Mouse (Mus musculus): ENCODE measurements around the gene Slc29a1. TPM values are rescaled to one million over a fixed set of nuclear protein-coding genes. Genes with fewer than 3 reads are reported as not detected.

The Slc29a1 gene
- polyA plus RNA-seq, 1 experiment: 102 TPM

DNA sequence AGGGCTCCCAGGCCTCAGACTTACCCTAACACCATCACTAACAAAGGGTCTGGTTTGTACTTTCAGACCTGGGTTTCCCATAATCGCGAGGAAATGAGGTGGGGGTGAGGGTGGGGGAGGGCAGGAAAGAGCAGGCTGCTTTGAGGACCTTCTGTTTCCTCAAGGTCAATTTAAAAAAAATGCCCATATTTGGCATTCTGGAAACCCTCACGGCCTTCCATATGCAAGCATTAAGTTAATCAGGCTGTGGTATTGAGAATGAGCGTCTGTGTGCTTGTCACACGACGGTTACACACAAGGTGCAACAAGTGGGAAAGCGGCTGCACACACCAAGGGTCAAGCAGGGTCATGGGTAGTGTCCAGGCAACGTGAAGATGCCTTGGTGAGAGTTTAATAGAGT, 12.6 kb upstream of the Slc29a1 start:
- no peak for DNase-seq (ENCODE audit: low read depth)

DNA sequence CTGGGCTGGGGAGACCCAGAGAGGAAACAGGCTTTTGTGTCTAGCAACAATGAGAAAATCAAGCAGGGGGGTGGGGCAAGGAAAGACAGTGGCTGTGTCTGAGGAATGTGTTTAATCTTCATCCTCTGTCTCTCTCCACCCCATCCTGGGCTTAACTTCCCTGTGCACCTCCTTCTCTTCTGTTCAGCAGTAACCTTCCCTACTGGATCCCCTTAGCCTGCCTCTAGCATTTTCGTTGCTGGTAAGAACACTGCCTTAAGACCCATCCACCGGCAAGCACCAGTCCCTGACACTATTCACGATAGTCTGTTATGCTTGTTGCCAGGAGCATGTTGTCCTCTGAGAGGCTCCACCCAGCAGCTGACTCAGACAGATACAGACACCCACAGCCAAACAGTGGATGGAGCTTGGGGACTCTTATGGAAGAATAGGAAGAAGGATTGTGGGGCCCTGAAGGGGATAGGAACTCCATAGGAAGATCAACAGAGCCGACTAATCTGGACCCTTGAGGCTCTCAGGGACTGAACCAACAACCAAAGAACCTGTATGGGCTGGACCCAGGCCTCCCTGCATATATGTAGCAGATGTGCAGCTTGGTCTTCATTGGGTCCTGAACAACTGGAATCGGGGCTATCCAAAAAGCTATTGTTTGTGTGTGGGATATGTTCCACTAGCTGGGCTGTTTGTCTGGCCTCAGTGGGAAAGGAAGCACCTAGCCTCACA, 10.9 kb upstream of the Slc29a1 start:
- no peak for DNase-seq (ENCODE audit: low read depth)

DNA sequence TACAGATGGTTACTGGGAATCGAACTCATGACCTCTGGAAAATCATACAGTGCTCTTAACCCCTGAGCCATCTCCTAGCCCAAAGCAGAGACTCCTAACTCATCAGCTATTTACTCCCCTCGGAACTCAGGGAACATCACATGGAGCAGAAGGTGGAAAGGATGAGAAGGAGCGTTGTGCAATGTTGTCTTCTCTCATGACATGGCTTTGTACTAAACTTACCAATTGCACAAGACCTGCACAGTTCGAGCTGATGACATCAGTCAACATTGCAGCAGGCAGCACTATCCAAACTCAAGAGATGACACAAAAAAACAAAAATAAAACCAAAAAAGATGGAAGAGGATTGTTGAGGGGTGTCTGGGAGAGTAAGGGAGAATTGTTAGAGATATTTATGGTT, 9.0 kb upstream of the Slc29a1 start:
- no peak for DNase-seq (ENCODE audit: low read depth)

GRCm38 (mm10) chr17:45606992-45607879, 7.8 kb upstream of the Slc29a1 start:
- DNase-seq (ENCODE audit: low read depth): no peak

- DNase-seq (ENCODE audit: low read depth): no peak
These were observed 3.6 kb upstream of the Slc29a1 start for GRCm38 (mm10) chr17:45602984-45603383.

- DNase-seq (ENCODE audit: low read depth): no peak
These were observed 2.5 kb upstream of the Slc29a1 start, which contains the start of gene Mymx for GRCm38 (mm10) chr17:45601877-45602304. TSS of gene Mymx (minus strand) at chr17:45602102.

DNA sequence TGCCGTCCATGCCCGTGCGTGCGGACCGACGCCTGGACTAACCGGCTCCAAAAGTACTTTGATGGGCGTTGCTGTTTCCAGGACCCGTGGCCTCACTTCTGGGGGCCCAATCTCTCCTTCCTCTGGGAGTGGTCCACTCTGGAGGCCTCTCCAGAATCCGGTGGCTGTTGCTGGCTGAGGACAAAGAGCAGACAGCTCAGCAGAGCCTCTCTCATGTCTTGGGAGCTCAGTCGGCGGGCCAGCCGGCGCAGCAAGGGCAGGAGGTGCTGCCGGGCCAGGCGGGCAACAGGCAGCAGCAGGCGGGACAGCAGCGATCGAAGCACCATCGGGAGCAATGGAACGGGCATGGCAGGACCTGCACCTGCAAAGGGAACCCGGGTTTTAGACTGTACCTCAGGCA, 1.9 kb upstream of the Slc29a1 start:
- DNase-seq (ENCODE audit: low read depth): no peak

GRCm38 (mm10) chr17:45600267-45600666, 861 bp upstream of the Slc29a1 start:
- DNase-seq (ENCODE audit: low read depth): no peak

GRCm38 (mm10) chr17:45598891-45599290, 515 bp downstream of the Slc29a1 start:
- DNase-seq (ENCODE audit: low read depth): no peak

DNA sequence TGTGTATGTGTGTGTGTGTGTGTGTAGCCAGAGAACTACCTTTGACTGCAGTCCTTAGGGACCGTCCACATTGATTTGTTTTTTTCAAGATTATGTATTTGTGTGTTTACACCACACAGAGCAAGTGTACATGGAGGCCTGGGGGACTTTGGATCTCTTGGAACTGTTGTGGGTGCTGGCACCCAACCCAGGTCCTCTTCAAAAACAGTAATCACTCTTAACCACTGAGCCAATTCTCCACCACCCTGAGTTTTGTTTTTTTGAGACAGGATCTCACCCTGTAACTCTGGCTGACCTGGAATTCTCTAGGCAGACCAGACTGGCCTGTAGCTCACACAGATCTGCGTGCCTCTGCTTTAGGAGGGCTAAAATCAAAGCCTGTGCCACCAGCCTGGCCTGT, 1.0 kb downstream of the Slc29a1 start:
- DNase-seq (ENCODE audit: low read depth): no peak

DNA sequence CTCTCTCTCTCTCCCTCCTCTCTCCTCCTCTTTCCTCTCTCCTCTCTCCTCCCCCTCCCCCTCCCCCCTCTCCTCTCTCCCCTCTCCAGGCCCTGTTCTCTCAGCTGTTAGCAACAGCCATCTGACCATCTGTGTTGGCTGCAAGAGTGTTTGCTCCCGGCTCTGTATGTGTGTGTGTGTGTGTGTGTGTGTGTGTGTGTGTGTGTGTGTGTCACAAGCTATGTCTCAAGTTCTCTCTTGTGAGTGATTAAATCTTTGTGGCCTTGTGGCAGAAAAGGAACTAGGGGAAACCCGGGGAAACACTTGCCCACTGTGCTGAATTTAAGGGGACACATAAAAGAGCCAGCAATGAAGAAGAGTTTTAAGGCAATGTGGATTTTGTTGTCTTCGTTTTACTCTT, 1.6 kb downstream of the Slc29a1 start:
- DNase-seq (ENCODE audit: low read depth): no peak

- no peak for DNase-seq (ENCODE audit: low read depth)
These were observed 2.6 kb downstream of the Slc29a1 start for GRCm38 (mm10) chr17:45596631-45597396.

DNA sequence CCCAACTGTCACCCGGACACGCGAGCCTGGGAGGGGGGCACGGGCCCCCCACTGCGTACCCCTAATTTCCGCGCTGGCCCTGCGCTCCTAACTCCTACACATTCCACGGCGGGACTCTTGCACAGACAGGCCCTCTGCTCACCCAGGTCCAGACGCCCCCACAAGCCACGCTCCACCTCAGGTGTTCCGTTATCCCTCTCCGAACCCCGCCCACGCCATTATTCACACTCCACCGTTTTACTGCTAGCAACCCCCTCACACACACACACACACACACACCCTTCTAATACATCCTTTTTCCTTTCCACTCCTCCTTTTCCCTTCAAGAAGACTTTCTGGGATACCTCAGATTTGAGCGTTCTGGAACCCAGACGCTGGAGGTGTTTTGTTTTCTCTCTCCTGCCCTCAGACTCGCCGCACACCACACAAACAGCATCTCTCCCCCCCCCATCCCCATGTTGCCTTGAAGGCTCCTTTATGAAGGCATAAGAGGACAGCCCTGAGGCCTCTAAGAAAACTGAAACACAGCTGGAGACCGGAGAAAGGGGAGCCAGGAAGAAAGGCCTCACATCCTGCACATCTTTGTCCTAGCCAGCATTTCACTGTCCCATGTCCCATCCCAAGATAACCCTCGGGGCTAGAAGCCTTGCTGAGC, 3.5 kb downstream of the Slc29a1 start:
- DNase-seq (ENCODE audit: low read depth): no peak

GRCm38 (mm10) chr17:45594881-45595735, 4.3 kb downstream of the Slc29a1 start:
- DNase-seq (ENCODE audit: low read depth): no peak

DNA sequence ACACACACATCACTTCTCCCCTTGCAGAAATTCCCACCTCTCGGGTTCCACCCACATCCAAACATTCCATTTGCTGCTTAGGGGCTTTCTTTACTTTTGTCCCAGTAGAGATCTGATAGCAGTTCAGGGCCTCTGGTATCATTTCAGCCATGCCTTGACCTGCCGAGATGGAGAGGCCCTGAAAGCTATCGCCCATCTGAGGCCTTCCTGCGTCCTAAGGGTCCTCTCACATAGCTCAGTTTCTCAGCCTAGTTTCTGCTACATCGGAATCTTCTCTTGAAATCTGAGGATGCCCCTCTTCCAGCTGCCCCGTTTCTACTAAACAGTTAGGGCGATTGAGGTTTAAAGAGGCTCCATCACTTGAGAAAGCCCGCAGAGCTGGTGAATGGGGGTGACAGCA, 5.2 kb downstream of the Slc29a1 start:
- DNase-seq (ENCODE audit: low read depth): no peak

- no peak for DNase-seq (ENCODE audit: low read depth)
These were observed 5.9 kb downstream of the Slc29a1 start for GRCm38 (mm10) chr17:45593479-45593878.

- no peak for DNase-seq (ENCODE audit: low read depth)
These were observed 6.6 kb downstream of the Slc29a1 start for GRCm38 (mm10) chr17:45592606-45593431.

GRCm38 (mm10) chr17:45591701-45592605, 7.5 kb downstream of the Slc29a1 start:
- no peak for DNase-seq (ENCODE audit: low read depth)

GRCm38 (mm10) chr17:45590410-45590809, 9.0 kb downstream of the Slc29a1 start:
- no peak for DNase-seq (ENCODE audit: low read depth)

All from gonadal fat pad, adult 2 months (tissue).